Mouse (Mus musculus): ENCODE results near the gene Zg16. TPM values are rescaled to one million over a fixed set of nuclear protein-coding genes. Genes with fewer than 3 reads are reported as not detected.
A peak's percentile ranks its signal among the peaks of the same experiment; 100 is the strongest.

The Zg16 gene
- total and polyA plus RNA-seq, 2 experiments from 2014 or later, result not detected

DNA sequence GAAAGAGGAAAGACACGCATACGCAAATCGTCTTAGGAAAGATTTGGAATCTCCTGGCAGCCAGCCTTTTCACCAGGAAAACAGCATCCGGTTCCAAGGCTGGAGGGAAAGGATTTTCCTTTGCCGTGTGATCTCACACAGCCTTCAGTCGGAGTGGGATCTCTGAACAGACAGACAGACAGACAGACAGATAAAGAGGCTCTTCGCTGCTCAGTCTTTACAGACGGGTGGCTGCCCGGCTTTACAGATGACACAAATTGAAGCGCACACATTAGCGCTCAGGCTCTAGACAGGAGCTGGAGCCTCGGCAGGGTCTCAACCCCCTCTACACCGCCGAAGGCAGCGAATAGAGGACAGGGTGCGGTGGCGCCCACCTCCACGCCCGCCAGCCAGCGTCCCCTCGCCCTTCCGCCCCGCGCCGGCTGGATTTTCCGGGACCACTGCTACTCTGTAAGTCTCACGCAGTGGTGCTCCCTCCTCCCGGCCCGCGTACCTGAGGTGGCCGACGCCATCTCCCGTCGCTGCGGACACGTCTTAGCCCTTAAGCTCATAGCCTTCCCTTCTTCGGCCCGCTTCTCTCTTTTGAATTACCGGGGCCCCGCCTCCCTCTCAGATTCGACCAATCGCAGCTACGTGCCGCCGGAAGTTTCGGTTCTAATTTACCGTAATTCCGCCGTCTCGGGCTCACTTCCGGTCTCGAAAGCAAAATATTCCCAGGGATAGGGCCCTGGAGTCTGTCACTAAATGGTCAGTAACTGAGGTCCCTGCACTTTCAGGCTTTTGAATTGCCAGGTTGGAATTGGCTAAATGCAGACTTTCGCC lies 45.1 kb downstream of the Zg16 start, which contains the start of gene Kif22:
Gene Kif22, minus strand, starts transcription at position 621 of the 822 bp plus-strand sequence.
- TF ChIP-seq EP300 (IDR thresholded peaks at IDR 0.05; ENCODE audit: low read depth) (no peak), CTCF (IDR thresholded peaks at IDR 0.05; ENCODE audit: low read depth) (no peak)
- Histone ChIP-seq H3K4me1 (ENCODE audit: control insufficient read depth, insufficient read depth) (peaks cover 15% of the 10 kb centered on the region; the same call in 1 of the 2 replicates), H3K36me3 (replicated peaks; ENCODE audit: control insufficient read depth, insufficient read depth, low read length) (0 out of 2 replicates have a peak, but pooled peaks cover 11% of the 10 kb centered on the region), H3K27ac (ENCODE audit: low read depth) (peak within 1 kb of the TSS; percentile 79), H3K27me3 (ENCODE audit: control insufficient read depth, insufficient read depth, low read length) (no peaks in the 10 kb centered on the region), H3K9ac (replicated peaks; ENCODE audit: low read depth, low read length) (peak within 1 kb of the TSS; percentile 84), H3K4me3 (ENCODE audit: low read depth, low read length) (peak within 1 kb of the TSS; percentile 97), H3K4me2 (ENCODE audit: low read depth, low read length) (peak within 1 kb of the TSS; percentile 98), H3K9me3 (replicated peaks; ENCODE audit: control insufficient read depth, low read length) (0 out of 2 replicates have a peak, but pooled peaks cover 2% of the 10 kb centered on the region)
- peak; percentile 92 for ATAC-seq (ENCODE audit: insufficient read depth, low read depth)
- peak; percentile 85 for DNase-seq (ENCODE audit: low spot score)
- under 1% methylated on average over 53 of the region's 53 CpGs for WGBS

DNA sequence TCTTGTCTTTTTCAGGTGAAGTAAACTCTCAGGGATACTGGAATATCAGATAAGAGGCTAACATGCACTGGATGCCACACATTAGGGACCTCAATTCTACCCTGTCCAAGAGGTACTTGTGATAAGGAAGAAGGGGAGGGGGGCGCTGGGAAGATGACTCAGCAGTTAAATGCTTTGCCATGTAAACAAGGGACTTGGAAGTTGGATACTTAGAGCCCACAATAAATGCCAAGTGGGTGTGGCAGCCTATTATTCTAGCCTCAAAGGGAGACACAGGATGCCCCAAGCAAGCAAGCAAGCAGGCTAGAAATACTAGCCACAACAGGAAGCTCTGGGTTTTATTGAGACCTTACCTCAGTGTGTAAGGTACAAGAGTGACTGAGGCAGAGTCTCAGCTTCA lies 55.9 kb downstream of the Zg16 start:
- DNase-seq (ENCODE audit: low spot score), result no peak
- TF ChIP-seq EP300 (IDR thresholded peaks at IDR 0.05; ENCODE audit: low read depth) (no peak), CTCF (IDR thresholded peaks at IDR 0.05; ENCODE audit: low read depth) (no peak)
- peaks cover 66% of the 10 kb centered on the region for H3K36me3 ChIP-seq (replicated peaks; ENCODE audit: control insufficient read depth, insufficient read depth, low read length)
- H3K9me3 ChIP-seq (replicated peaks; ENCODE audit: control insufficient read depth, low read length), result no peaks in the 10 kb centered on the region
- no peak for ATAC-seq (ENCODE audit: insufficient read depth, low read depth)
- H3K4me2 ChIP-seq (ENCODE audit: low read depth, low read length), result no peak overlapping the region
- no peak overlapping the region for H3K4me3 ChIP-seq (ENCODE audit: low read depth, low read length)
- no peak overlapping the region for H3K9ac ChIP-seq (replicated peaks; ENCODE audit: low read depth, low read length)
- H3K27me3 ChIP-seq (ENCODE audit: control insufficient read depth, insufficient read depth, low read length), result no peaks in the 10 kb centered on the region
- 0 out of 2 replicates have a peak, but pooled peaks cover 6% of the 10 kb centered on the region for H3K4me1 ChIP-seq (ENCODE audit: control insufficient read depth, insufficient read depth)
- no peak overlapping the region for H3K27ac ChIP-seq (ENCODE audit: low read depth)
- 76% methylated on average over 1 of the region's 1 CpGs for WGBS

DNA sequence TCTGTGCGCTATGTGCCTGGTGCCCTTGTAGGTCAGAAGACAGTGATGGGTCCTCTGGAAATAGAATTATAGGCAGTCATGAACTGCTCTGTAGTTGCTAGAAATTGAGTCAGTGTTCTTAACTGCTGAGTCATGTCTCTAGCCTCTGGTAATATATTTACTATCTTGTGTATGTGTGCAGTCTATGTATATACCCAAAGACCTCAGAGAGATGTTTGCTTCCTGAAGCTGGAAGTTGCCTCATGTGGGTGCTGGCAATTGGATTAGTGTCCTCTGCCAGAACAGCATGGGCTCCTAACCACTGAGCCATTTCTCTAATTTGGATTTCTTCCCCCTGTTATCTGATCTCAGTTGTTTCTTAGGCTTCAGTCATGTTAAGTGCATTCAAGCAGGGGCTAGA lies 57.0 kb downstream of the Zg16 start:
- 93% methylated on average over 1 of the region's 1 CpGs for WGBS

DNA sequence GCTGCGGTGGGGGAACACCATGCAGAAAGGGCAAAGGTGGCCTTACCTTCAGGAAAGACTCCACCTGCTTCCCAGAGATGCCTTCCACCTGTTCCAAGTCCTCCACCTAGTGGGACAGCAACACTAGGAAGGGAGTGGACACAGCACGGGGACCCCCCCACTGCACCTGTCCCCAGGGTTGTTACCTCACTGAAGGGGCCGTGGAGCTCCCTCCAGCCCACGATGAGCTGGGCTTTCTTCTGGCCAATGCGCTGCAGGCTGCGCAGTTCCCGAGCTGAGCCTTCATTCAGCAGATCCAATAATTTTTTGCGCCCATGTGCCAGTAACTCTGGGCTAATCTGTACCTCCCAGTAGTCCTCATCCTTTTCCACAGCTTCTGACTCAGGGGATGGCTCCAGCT lies 59.2 kb downstream of the Zg16 start:
- DNase-seq (ENCODE audit: low spot score) (no peak), ATAC-seq (ENCODE audit: insufficient read depth, low read depth) (no peak)
- H3K27ac ChIP-seq (ENCODE audit: low read depth), result peak overlapping the region; percentile 99
- H3K36me3 ChIP-seq (replicated peaks; ENCODE audit: control insufficient read depth, insufficient read depth, low read length), result peaks cover 53% of the 10 kb centered on the region
- H3K9ac ChIP-seq (replicated peaks; ENCODE audit: low read depth, low read length), result peak overlapping the region; percentile 80
- H3K4me2 ChIP-seq (ENCODE audit: low read depth, low read length), result peak overlapping the region; percentile 96
- TF ChIP-seq CTCF (IDR thresholded peaks at IDR 0.05; ENCODE audit: low read depth), result no peak
- H3K27me3 ChIP-seq (ENCODE audit: control insufficient read depth, insufficient read depth, low read length), result no peaks in the 10 kb centered on the region
- peak overlapping the region; percentile 91 for H3K4me3 ChIP-seq (ENCODE audit: low read depth, low read length)
- H3K9me3 ChIP-seq (replicated peaks; ENCODE audit: control insufficient read depth, low read length), result no peaks in the 10 kb centered on the region
- 58% methylated on average over 8 of the region's 8 CpGs for WGBS
- H3K4me1 ChIP-seq (ENCODE audit: control insufficient read depth, insufficient read depth), result peaks cover 25% of the 10 kb centered on the region

More for the DNA sequence above, 57.0 kb downstream of the Zg16 start:
- H3K9me3 ChIP-seq (replicated peaks; ENCODE audit: control insufficient read depth, low read length), result no peaks in the 10 kb centered on the region
- DNase-seq (ENCODE audit: low spot score) (no peak), ATAC-seq (ENCODE audit: insufficient read depth, low read depth) (no peak)
- no peak overlapping the region for H3K4me2 ChIP-seq (ENCODE audit: low read depth, low read length)
- no peak overlapping the region for H3K4me3 ChIP-seq (ENCODE audit: low read depth, low read length)
- peaks cover 59% of the 10 kb centered on the region for H3K36me3 ChIP-seq (replicated peaks; ENCODE audit: control insufficient read depth, insufficient read depth, low read length)
- no peaks in the 10 kb centered on the region for H3K27me3 ChIP-seq (ENCODE audit: control insufficient read depth, insufficient read depth, low read length)
- H3K9ac ChIP-seq (replicated peaks; ENCODE audit: low read depth, low read length), result no peak overlapping the region
- H3K4me1 ChIP-seq (ENCODE audit: control insufficient read depth, insufficient read depth), result 0 out of 2 replicates have a peak, but pooled peaks cover 6% of the 10 kb centered on the region
- no peak overlapping the region for H3K27ac ChIP-seq (ENCODE audit: low read depth)
- no peak for TF ChIP-seq CTCF (IDR thresholded peaks at IDR 0.05; ENCODE audit: low read depth)
- no peak for TF ChIP-seq EP300 (IDR thresholded peaks at IDR 0.05; ENCODE audit: low read depth)

DNA sequence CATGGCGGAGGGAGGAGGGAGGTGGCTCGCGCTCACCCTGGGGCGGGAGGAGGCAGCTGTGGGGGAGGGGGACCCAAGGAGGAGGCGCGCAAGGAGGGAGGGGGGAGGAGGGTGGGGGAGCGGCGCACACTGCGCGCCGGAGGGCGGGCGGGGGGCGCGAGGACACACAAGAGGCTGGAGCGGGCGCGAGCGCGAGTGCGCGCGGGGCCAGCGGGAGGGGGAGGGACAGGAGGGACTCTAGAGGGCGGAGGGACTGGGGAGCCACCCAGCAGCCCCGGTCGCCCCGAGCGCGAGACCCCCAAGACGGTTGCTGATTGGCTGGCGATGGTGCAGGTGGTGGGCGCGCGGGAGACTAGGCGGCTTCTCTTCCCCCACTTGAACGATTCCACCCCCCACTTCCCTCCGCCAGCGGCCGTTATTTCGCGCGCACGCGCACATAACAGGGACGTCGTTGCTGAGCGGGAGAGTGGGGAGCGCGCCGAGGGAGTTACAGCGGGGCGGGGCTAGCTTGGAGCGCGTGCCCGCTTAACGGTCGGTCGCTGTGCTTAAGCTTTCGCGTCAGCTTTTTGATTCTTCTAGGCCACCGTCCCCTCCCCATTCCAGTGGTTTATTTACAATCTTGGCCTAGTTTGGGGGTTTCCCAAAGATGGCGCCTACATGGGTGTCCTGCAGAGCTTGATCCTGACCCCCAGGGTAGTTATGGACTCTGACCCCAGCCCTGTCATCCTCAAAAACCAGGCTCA lies 60.0 kb downstream of the Zg16 start, which contains the start of gene Maz:
Gene Maz, minus strand, starts transcription at position 54 of the 743 bp plus-strand sequence.
- WGBS, result under 1% methylated on average over 50 of the region's 63 CpGs

More for the DNA sequence above, 60.0 kb downstream of the Zg16 start, which contains the start of gene Maz:
- no peaks in the 10 kb centered on the region for H3K27me3 ChIP-seq (ENCODE audit: control insufficient read depth, insufficient read depth, low read length)
- peak; percentile 88 for ATAC-seq (ENCODE audit: insufficient read depth, low read depth)
- H3K9me3 ChIP-seq (replicated peaks; ENCODE audit: control insufficient read depth, low read length), result no peaks in the 10 kb centered on the region
- H3K4me1 ChIP-seq (ENCODE audit: control insufficient read depth, insufficient read depth), result peaks cover 25% of the 10 kb centered on the region
- TF ChIP-seq CTCF (IDR thresholded peaks at IDR 0.05; ENCODE audit: low read depth), result no peak
- peak; percentile 96 for TF ChIP-seq EP300 (IDR thresholded peaks at IDR 0.05; ENCODE audit: low read depth)
- H3K36me3 ChIP-seq (replicated peaks; ENCODE audit: control insufficient read depth, insufficient read depth, low read length), result peaks cover 53% of the 10 kb centered on the region
- H3K4me3 ChIP-seq (ENCODE audit: low read depth, low read length), result peak within 1 kb of the TSS; percentile 91
- H3K27ac ChIP-seq (ENCODE audit: low read depth), result peak within 1 kb of the TSS; percentile 99
- DNase-seq (ENCODE audit: low spot score), result peak; percentile 99
- peak within 1 kb of the TSS; percentile 93 for H3K9ac ChIP-seq (replicated peaks; ENCODE audit: low read depth, low read length)
- peak within 1 kb of the TSS; percentile 96 for H3K4me2 ChIP-seq (ENCODE audit: low read depth, low read length)

Measured in heart, postnatal 0 days (tissue).